Mouse (Mus musculus) midbrain, embryonic 11.5 days (tissue): ENCODE measurements around the gene Rspo3. TPM values are rescaled to one million over a fixed set of nuclear protein-coding genes. Genes with fewer than 3 reads are reported as not detected.
A peak's percentile ranks its signal among the peaks of the same experiment; 100 is the strongest.

Source experiments
- ATAC-seq: fragments of 200-750 bp; cut with Nextera tagmentation; 2 replicates; pipeline ENCODE4 v1.8.0; 2017; ENCODE audit warnings: moderate TSS enrichment, moderate library complexity; ENCODE audit not compliant: low FRiP score
- DNase-seq: peaks from one replicate; pipeline ENCODE4 v3.0.0; 2015; ENCODE audit warnings: low spot score; ENCODE audit errors: missing footprints
- H3K27ac ChIP-seq: fragments of 300-500 bp; sonication (generic); 2 replicates; pipeline ENCODE4 v1.5.1; 2014; ENCODE audit warnings: low read depth, low read length
- H3K27me3 ChIP-seq: fragments of 300-500 bp; sonication (generic); 2 replicates; pipeline ENCODE4 v1.6.1; 2014; ENCODE audit warnings: mild to moderate bottlenecking, low read length, moderate library complexity, mixed read lengths; ENCODE audit not compliant: control insufficient read depth, insufficient read depth
- H3K36me3 ChIP-seq: fragments of 300-500 bp; sonication (generic); 2 replicates; pipeline ENCODE4 v1.6.1; 2014; ENCODE audit warnings: mild to moderate bottlenecking, low read length, moderate library complexity, mixed read lengths; ENCODE audit not compliant: control insufficient read depth, insufficient read depth
- H3K4me1 ChIP-seq: fragments of 300-500 bp; sonication (generic); 2 replicates; pipeline ENCODE4 v1.6.1; 2014; ENCODE audit warnings: low read length; ENCODE audit not compliant: control insufficient read depth, insufficient read depth
- H3K4me2 ChIP-seq: fragments of 300-500 bp; sonication (generic); 2 replicates; pipeline ENCODE4 v1.6.1; 2014; ENCODE audit warnings: mild to moderate bottlenecking, moderate library complexity
- H3K4me3 ChIP-seq: fragments of 300-500 bp; sonication (generic); 2 replicates; pipeline ENCODE4 v1.5.1; 2014; ENCODE audit warnings: low read depth, low read length
- H3K9ac ChIP-seq: fragments of 300-500 bp; sonication (generic); 2 replicates; pipeline ENCODE4 v1.6.1; 2014; ENCODE audit warnings: low read length
- H3K9me3 ChIP-seq: fragments of 300-500 bp; sonication (generic); 2 replicates; pipeline ENCODE4 v1.6.1; 2016; ENCODE audit warnings: low read length; ENCODE audit not compliant: control insufficient read depth
- WGBS: fragments of 180-500 bp; shearing (Covaris S2); extraction: QIAGEN DNeasy Blood & Tissue Kit; methylation state at CpG from one replicate; pipeline ENCODE4 v1.1.7; 2014; 5-methylcytosine and 5-hydroxymethylcytosine counted together
- polyA plus RNA-seq: library from polyadenylated mRNA; unstranded; fragments of >200 nt; fragmentation: Nextera tagmentation; extraction: Ambion mirVana; gene quantifications from 2 replicates; pipeline ENCODE4 v1.2.1, GENCODE M21; 2014

Rspo3 gene
- polyA plus RNA-seq, 1 experiment from 2014 or later, result 12.5 TPM

DNA sequence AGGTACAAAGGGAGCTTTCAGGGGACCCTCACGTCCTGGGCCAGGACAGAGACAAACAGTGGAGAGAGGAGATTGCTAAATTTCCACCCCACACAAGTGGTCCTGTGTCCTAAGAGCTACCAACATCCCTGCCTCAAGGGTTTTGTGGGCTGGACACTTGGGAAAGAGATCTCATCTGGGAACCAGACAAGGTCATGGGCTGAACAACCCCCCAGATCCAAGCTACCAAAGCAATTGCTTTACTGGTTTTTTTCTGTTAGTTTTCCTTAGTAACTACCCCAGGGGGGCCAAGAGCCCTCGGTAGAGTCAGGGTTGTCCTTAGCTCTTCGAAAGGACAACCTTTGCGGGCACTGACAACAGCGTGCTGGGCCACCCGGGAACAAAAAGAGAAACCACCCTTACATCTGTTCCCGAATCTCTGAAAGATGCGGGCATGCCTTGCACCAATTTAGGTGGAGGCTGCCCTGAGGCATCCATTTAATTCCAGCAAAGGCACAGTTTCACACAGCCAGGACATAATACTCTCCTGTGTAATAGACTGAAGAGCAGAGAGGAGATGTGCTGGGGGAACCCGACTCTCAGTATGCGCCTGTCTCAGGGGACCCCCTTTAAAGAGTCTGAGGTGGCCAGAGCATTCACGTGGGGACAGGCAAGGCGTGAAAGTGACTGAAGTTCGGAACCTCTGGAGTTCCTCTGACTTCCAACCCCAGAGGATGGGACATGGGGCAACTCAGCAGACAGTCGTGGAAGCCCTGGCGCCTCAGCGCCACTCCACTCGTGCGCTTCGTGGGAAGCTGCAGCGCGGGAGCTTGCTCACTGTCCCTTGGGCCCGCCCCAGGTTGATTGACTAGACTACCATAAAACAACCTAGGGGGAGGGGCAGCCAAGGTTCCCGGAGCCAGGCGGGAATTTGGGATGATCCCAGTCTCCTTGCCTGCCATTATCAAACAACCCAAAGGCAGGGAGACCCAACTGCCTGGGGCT is 1.5 kb downstream of the Rspo3 start:
- peak overlapping the region; percentile 96 for H3K4me2 ChIP-seq
- WGBS, result under 1% methylated on average over 24 of the region's 24 CpGs
- ATAC-seq, result peak; percentile 34
- DNase-seq, result peak; percentile 95
- peak overlapping the region; percentile 59 for H3K4me3 ChIP-seq
- peaks cover 12% of the 10 kb centered on the region for H3K4me1 ChIP-seq
- peaks cover 17% of the 10 kb centered on the region for H3K27me3 ChIP-seq
- peak overlapping the region; percentile 49 for H3K9ac ChIP-seq
- no peak overlapping the region for H3K27ac ChIP-seq
- no peaks in the 10 kb centered on the region for H3K9me3 ChIP-seq
- no peaks in the 10 kb centered on the region for H3K36me3 ChIP-seq

DNA sequence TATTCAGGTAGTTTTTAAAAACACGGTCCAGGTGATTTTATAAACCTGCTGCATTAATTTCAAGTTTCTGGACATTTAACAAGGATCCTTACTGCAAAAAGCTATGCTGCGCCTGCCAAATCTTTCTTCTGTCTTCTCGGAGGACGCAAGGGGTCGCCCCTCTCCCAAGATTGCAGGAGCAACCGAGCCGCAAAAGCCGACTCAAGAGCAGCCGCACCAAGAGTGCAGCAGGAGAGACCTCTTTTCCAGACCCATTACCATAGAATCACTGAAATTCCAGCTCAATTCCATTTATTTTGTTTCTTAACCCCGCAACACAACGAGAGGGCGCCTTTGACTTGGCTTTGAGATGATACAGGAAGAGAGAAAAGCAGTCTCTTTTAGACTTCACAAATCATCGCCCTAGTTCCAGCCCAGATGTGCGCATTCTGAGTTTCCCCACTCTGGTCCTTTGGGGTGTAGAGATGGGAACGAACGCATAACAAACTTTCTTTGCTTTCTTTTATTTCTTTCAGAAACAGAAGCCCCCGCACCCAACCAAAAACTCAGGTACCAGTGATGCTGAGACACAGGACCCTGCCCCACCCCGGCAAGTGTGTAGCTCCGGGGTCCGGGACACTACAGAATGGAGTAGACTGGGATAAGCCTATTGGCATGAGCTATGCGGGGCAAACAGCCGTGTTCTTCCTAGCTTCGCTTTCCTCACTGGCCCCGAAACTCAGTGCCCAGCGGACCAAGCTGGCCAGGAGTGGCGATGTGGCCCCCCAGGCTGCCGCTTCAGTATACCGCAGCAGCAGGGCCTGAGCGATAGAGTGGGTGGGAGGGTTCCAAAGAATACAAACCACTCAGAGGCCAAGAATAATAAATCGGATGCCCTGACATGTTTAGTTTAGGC is 2.6 kb downstream of the Rspo3 start:
- ATAC-seq (peak; percentile 67), DNase-seq (peak; percentile 96)
- H3K9me3 ChIP-seq, result no peaks in the 10 kb centered on the region
- H3K27ac ChIP-seq, result no peak overlapping the region
- H3K9ac ChIP-seq, result peak overlapping the region; percentile 33; the same call in 1 of the 2 replicates
- no peaks in the 10 kb centered on the region for H3K36me3 ChIP-seq
- 1% methylated on average over 30 of the region's 30 CpGs for WGBS
- peak overlapping the region; percentile 96 for H3K4me2 ChIP-seq
- H3K27me3 ChIP-seq, result peaks cover 17% of the 10 kb centered on the region
- peak overlapping the region; percentile 59 for H3K4me3 ChIP-seq
- peaks cover 12% of the 10 kb centered on the region for H3K4me1 ChIP-seq

DNA sequence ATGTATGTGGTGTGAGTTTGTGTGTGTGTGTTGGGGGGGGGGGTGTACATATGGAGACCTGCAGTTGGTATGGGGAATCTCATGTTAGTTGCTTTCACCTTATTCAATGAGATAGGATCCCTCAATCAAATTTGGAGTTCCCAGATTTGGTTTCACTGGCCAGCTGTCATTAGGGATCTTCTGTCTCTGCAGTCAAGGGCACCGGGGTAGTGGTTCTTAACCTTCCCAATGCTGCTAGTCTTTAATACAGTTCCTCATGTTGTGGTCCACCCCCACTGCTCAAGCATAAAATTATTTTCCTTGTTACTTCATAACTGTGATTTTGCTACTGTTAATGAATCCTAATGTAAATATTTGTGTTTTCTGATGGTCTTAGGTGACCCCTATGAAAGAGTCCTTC is 22.1 kb downstream of the Rspo3 start:
- H3K4me2 ChIP-seq, result no peak overlapping the region
- no peak for DNase-seq
- H3K4me3 ChIP-seq, result no peak overlapping the region
- no peak for ATAC-seq
- no peaks in the 10 kb centered on the region for H3K27me3 ChIP-seq
- H3K9ac ChIP-seq, result no peak overlapping the region
- H3K36me3 ChIP-seq, result no peaks in the 10 kb centered on the region
- H3K4me1 ChIP-seq, result no peaks in the 10 kb centered on the region
- no peak overlapping the region for H3K27ac ChIP-seq
- no peaks in the 10 kb centered on the region for H3K9me3 ChIP-seq
- WGBS, result 91% methylated on average over 1 of the region's 1 CpGs

DNA sequence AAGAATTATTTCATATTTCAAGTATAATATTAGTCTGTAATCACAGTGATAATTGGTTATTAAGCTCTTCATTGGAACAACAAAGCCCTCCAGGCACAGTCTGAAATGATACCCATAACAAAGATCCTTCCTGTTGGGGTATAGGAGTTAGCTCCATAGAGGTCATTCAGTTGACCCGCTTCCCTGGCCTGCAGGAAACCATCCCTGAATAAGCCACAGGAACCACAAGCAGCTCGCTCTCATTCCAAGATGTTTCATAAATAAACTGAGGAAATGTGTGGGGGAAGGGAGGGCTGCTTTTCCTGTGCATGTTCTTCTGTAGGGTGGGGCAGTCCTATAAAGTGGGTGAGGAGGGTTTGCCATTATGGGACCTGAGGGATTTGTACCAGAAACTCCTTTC is 27.5 kb downstream of the Rspo3 start:
- 78% methylated on average over 2 of the region's 2 CpGs for WGBS
- no peak for ATAC-seq
- DNase-seq, result no peak
- Histone ChIP-seq H3K9me3 (no peaks in the 10 kb centered on the region), H3K9ac (no peak overlapping the region), H3K27ac (no peak overlapping the region), H3K4me3 (no peak overlapping the region), H3K4me1 (no peaks in the 10 kb centered on the region), H3K36me3 (no peaks in the 10 kb centered on the region), H3K4me2 (no peak overlapping the region), H3K27me3 (no peaks in the 10 kb centered on the region)

- no peak for DNase-seq
- no peaks in the 10 kb centered on the region for H3K9me3 ChIP-seq
- no peak overlapping the region for H3K4me2 ChIP-seq
- no peak for ATAC-seq
- no peak overlapping the region for H3K27ac ChIP-seq
- H3K27me3 ChIP-seq, result no peaks in the 10 kb centered on the region
- no peaks in the 10 kb centered on the region for H3K4me1 ChIP-seq
- no peak overlapping the region for H3K4me3 ChIP-seq
- WGBS, result 79% methylated on average over 3 of the region's 3 CpGs
- no peaks in the 10 kb centered on the region for H3K36me3 ChIP-seq
- H3K9ac ChIP-seq, result no peak overlapping the region
These were observed 38.4 kb downstream of the Rspo3 start for GRCm38 (mm10) chr10:29497205-29497822.

DNA sequence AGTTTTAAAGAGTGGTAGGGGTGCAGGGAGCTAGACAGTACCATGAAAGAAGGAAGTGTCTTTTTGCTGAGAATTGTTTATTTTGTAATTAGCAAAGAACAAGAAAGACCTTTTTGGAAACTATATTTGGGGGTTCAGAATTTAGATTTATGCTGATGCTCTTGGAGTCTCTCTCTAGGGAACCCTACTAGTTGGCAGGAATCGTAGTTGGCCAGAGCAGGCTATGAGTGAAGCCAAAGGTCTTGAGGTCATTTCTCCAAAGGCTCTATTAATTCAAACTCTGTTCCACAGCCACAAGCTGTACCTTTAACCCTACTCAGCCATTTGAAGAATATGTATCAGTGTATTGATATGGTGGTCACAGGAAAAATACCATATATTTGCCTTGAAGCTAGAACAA is 41.7 kb downstream of the Rspo3 start:
- Histone ChIP-seq H3K9me3 (no peaks in the 10 kb centered on the region), H3K4me1 (no peaks in the 10 kb centered on the region), H3K27ac (no peak overlapping the region), H3K27me3 (no peaks in the 10 kb centered on the region), H3K9ac (no peak overlapping the region), H3K4me3 (no peak overlapping the region), H3K4me2 (no peak overlapping the region), H3K36me3 (no peaks in the 10 kb centered on the region)
- DNase-seq (no peak), ATAC-seq (no peak)
- 76% methylated on average over 1 of the region's 1 CpGs for WGBS

DNA sequence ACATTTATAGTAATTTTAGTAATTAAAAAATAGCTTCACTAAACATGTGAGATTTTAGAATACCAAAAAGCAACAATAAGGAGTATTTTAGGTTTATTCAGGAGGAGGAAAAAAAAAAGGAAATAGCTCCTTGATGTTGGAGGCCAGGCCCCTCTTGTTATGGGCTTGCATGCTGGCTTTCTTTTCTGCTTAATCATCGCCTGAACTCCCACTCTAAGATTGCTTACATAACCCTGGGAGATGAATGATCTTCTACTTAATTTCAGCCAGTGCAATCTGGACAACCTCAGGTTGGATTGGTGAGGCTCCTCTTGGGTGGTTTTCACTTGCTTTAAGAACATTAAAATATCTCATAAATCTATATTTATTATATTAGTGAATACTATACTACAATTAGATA is 54.7 kb downstream of the Rspo3 start:
- H3K4me3 ChIP-seq, result no peak overlapping the region
- WGBS, result 62% methylated on average over 1 of the region's 1 CpGs

GRCm38 (mm10) chr10:29479401-29479800 is 56.3 kb downstream of the Rspo3 start:
- Histone ChIP-seq H3K27me3 (no peaks in the 10 kb centered on the region), H3K36me3 (no peaks in the 10 kb centered on the region), H3K27ac (no peak overlapping the region), H3K9ac (no peak overlapping the region), H3K4me2 (no peak overlapping the region), H3K4me3 (no peak overlapping the region), H3K4me1 (no peaks in the 10 kb centered on the region), H3K9me3 (no peaks in the 10 kb centered on the region)
- DNase-seq (no peak), ATAC-seq (no peak)
- WGBS, result 80% methylated on average over 3 of the region's 3 CpGs

More for the DNA sequence above, 54.7 kb downstream of the Rspo3 start:
- H3K36me3 ChIP-seq, result no peaks in the 10 kb centered on the region
- H3K27ac ChIP-seq, result no peak overlapping the region
- H3K4me1 ChIP-seq, result no peaks in the 10 kb centered on the region
- ATAC-seq, result no peak
- DNase-seq, result no peak
- H3K9me3 ChIP-seq, result no peaks in the 10 kb centered on the region
- no peak overlapping the region for H3K9ac ChIP-seq
- no peaks in the 10 kb centered on the region for H3K27me3 ChIP-seq
- H3K4me2 ChIP-seq, result no peak overlapping the region
